Mouse (Mus musculus): Measurements from ENCODE around the gene Cachd1. TPM values are rescaled to one million over a fixed set of nuclear protein-coding genes. Genes with fewer than 3 reads are reported as not detected.
A peak's percentile ranks its signal among the peaks of the same experiment; 100 is the strongest.

The Cachd1 gene
- polyA plus RNA-seq, 1 experiment from 2014 or later: 12.2 TPM

GRCm38 (mm10) chr4:100994442-100995255 is 218.2 kb downstream of the Cachd1 start:
- Histone ChIP-seq H3K36me3 (ENCODE audit: insufficient read depth, low read length) (0 out of 2 replicates have a peak, but pooled peaks cover 14% of the 10 kb centered on the region), H3K4me3 (replicated peaks; ENCODE audit: low read depth, low read length) (no peak overlapping the region), H3K9me3 (replicated peaks; ENCODE audit: low read length) (no peaks in the 10 kb centered on the region), H3K4me2 (ENCODE audit: low read length) (no peak overlapping the region), H3K27ac (no peak overlapping the region; the same call in 1 of the 2 replicates), H3K4me1 (replicated peaks; ENCODE audit: insufficient read depth, low read length) (peaks cover 4% of the 10 kb centered on the region; the same call in 1 of the 2 replicates), H3K27me3 (ENCODE audit: insufficient read depth, low read length) (no peaks in the 10 kb centered on the region), H3K9ac (ENCODE audit: low read depth, low read length) (no peak overlapping the region)
- ATAC-seq (replicated peaks; ENCODE audit: low FRiP score, low read depth) (peak; percentile 62), DNase-seq (ENCODE audit: low spot score) (peak; percentile 75)
- no peak for TF ChIP-seq CTCF (IDR thresholded peaks at IDR 0.05; ENCODE audit: low read depth)
- 43% methylated on average over 18 of the region's 18 CpGs for WGBS

- H3K27me3 ChIP-seq (ENCODE audit: insufficient read depth, low read length): no peaks in the 10 kb centered on the region
- no peak overlapping the region for H3K27ac ChIP-seq
- TF ChIP-seq CTCF (IDR thresholded peaks at IDR 0.05; ENCODE audit: low read depth): no peak
- WGBS: 65% methylated on average over 5 of the region's 5 CpGs
- no peak overlapping the region for H3K9ac ChIP-seq (ENCODE audit: low read depth, low read length)
- ATAC-seq (replicated peaks; ENCODE audit: low FRiP score, low read depth): no peak
- H3K4me1 ChIP-seq (replicated peaks; ENCODE audit: insufficient read depth, low read length): peaks cover 4% of the 10 kb centered on the region; the same call in 1 of the 2 replicates
- no peak overlapping the region for H3K4me2 ChIP-seq (ENCODE audit: low read length)
- H3K36me3 ChIP-seq (ENCODE audit: insufficient read depth, low read length): 0 out of 2 replicates have a peak, but pooled peaks cover 14% of the 10 kb centered on the region
- H3K4me3 ChIP-seq (replicated peaks; ENCODE audit: low read depth, low read length): no peak overlapping the region
- DNase-seq (ENCODE audit: low spot score): no peak
- no peaks in the 10 kb centered on the region for H3K9me3 ChIP-seq (replicated peaks; ENCODE audit: low read length)
Measured at GRCm38 (mm10) chr4:100995617-100996016, 219.1 kb downstream of the Cachd1 start.

- 0 out of 2 replicates have a peak, but pooled peaks cover 14% of the 10 kb centered on the region for H3K36me3 ChIP-seq (ENCODE audit: insufficient read depth, low read length)
- DNase-seq (ENCODE audit: low spot score) (no peak), ATAC-seq (replicated peaks; ENCODE audit: low FRiP score, low read depth) (no peak)
- H3K27me3 ChIP-seq (ENCODE audit: insufficient read depth, low read length): no peaks in the 10 kb centered on the region
- H3K4me3 ChIP-seq (replicated peaks; ENCODE audit: low read depth, low read length): no peak overlapping the region
- no peak for TF ChIP-seq CTCF (IDR thresholded peaks at IDR 0.05; ENCODE audit: low read depth)
- 74% methylated on average over 4 of the region's 4 CpGs for WGBS
- no peak overlapping the region for H3K9ac ChIP-seq (ENCODE audit: low read depth, low read length)
- H3K4me1 ChIP-seq (replicated peaks; ENCODE audit: insufficient read depth, low read length): peaks cover 4% of the 10 kb centered on the region; the same call in 1 of the 2 replicates
- H3K9me3 ChIP-seq (replicated peaks; ENCODE audit: low read length): no peaks in the 10 kb centered on the region
- H3K4me2 ChIP-seq (ENCODE audit: low read length): no peak overlapping the region
- no peak overlapping the region for H3K27ac ChIP-seq
Measured at GRCm38 (mm10) chr4:100996060-100996651, 219.7 kb downstream of the Cachd1 start.

DNA sequence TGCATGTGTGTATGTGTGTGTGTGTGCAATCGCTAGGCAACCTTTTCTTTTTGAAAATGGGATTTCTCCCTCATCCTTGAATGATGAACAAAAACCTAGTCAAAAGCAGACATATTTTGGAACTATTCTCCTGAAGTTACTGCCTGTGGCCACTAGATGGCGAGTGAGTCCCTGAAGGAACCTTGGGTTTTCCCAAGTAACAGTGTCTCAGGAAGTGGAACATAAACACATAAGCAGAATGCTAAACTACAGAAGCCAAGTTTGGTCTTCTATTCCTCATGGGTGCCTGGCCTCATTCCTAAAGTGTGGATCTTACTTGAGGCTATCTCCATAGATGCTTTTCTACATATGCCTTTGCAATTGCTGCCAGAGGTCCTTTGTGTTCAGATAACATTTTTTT is 221.7 kb downstream of the Cachd1 start:
- Histone ChIP-seq H3K4me3 (replicated peaks; ENCODE audit: low read depth, low read length) (no peak overlapping the region), H3K4me1 (replicated peaks; ENCODE audit: insufficient read depth, low read length) (no peaks in the 10 kb centered on the region), H3K4me2 (ENCODE audit: low read length) (no peak overlapping the region), H3K9ac (ENCODE audit: low read depth, low read length) (no peak overlapping the region), H3K27ac (no peak overlapping the region), H3K9me3 (replicated peaks; ENCODE audit: low read length) (no peaks in the 10 kb centered on the region), H3K36me3 (ENCODE audit: insufficient read depth, low read length) (peaks cover 26% of the 10 kb centered on the region; the same call in 1 of the 2 replicates), H3K27me3 (ENCODE audit: insufficient read depth, low read length) (no peaks in the 10 kb centered on the region)
- 29% methylated on average over 2 of the region's 2 CpGs for WGBS
- TF ChIP-seq CTCF (IDR thresholded peaks at IDR 0.05; ENCODE audit: low read depth): peak; percentile 96
- ATAC-seq (replicated peaks; ENCODE audit: low FRiP score, low read depth) (no peak), DNase-seq (ENCODE audit: low spot score) (peak; percentile 88)

GRCm38 (mm10) chr4:100998906-100999305 is 222.4 kb downstream of the Cachd1 start:
- TF ChIP-seq CTCF (IDR thresholded peaks at IDR 0.05; ENCODE audit: low read depth): no peak
- Histone ChIP-seq H3K27me3 (ENCODE audit: insufficient read depth, low read length) (no peaks in the 10 kb centered on the region), H3K9me3 (replicated peaks; ENCODE audit: low read length) (no peaks in the 10 kb centered on the region), H3K36me3 (ENCODE audit: insufficient read depth, low read length) (peaks cover 25% of the 10 kb centered on the region; the same call in 1 of the 2 replicates), H3K27ac (no peak overlapping the region), H3K4me3 (replicated peaks; ENCODE audit: low read depth, low read length) (no peak overlapping the region), H3K4me2 (ENCODE audit: low read length) (no peak overlapping the region), H3K9ac (ENCODE audit: low read depth, low read length) (0 out of 2 replicates have a peak overlapping the region, but pooled peaks have one; percentile 3), H3K4me1 (replicated peaks; ENCODE audit: insufficient read depth, low read length) (no peaks in the 10 kb centered on the region)
- 66% methylated on average over 8 of the region's 8 CpGs for WGBS
- ATAC-seq (replicated peaks; ENCODE audit: low FRiP score, low read depth) (no peak), DNase-seq (ENCODE audit: low spot score) (no peak)

- no peak for TF ChIP-seq CTCF (IDR thresholded peaks at IDR 0.05; ENCODE audit: low read depth)
- H3K4me1 ChIP-seq (replicated peaks; ENCODE audit: insufficient read depth, low read length): no peaks in the 10 kb centered on the region
- peaks cover 18% of the 10 kb centered on the region; the same call in 1 of the 2 replicates for H3K36me3 ChIP-seq (ENCODE audit: insufficient read depth, low read length)
- WGBS: 91% methylated on average over 3 of the region's 3 CpGs
- H3K4me3 ChIP-seq (replicated peaks; ENCODE audit: low read depth, low read length): no peak overlapping the region
- H3K27me3 ChIP-seq (ENCODE audit: insufficient read depth, low read length): no peaks in the 10 kb centered on the region
- no peak overlapping the region for H3K4me2 ChIP-seq (ENCODE audit: low read length)
- no peaks in the 10 kb centered on the region for H3K9me3 ChIP-seq (replicated peaks; ENCODE audit: low read length)
- DNase-seq (ENCODE audit: low spot score): no peak
- no peak for ATAC-seq (replicated peaks; ENCODE audit: low FRiP score, low read depth)
- H3K9ac ChIP-seq (ENCODE audit: low read depth, low read length): no peak overlapping the region
- H3K27ac ChIP-seq: no peak overlapping the region
Measured at GRCm38 (mm10) chr4:101000622-101001021, 224.1 kb downstream of the Cachd1 start.

Measured in kidney, postnatal 0 days (tissue).